Mouse (Mus musculus) Muller cell, postnatal 12 days (primary cell): Measurements from ENCODE around the gene Tmsb10.
A peak's percentile ranks its signal among the peaks of the same experiment; 100 is the strongest.

ENCODE experiments used
- DNase-seq: peaks from one replicate; pipeline ENCODE4 v3.0.0-alpha.2; 2015; ENCODE audit errors: inconsistent ontology term

Gene Tmsb10

GRCm38 (mm10) chr6:72956199-72957092 lies 2.1 kb downstream of the Tmsb10 start:
- peak; percentile 67 for DNase-seq

- DNase-seq: peak; percentile 15
These were observed 2.9 kb downstream of the Tmsb10 start for GRCm38 (mm10) chr6:72955517-72956198.

- no peak for DNase-seq
These were observed 3.8 kb downstream of the Tmsb10 start for GRCm38 (mm10) chr6:72954786-72955185.

- no peak for DNase-seq
These were observed 5.6 kb downstream of the Tmsb10 start for GRCm38 (mm10) chr6:72952967-72953366.

- DNase-seq: no peak
These were observed 6.3 kb downstream of the Tmsb10 start for GRCm38 (mm10) chr6:72952221-72952620.

GRCm38 (mm10) chr6:72949161-72949756 lies 9.3 kb downstream of the Tmsb10 start:
- no peak for DNase-seq

- DNase-seq: no peak
These were observed 10.2 kb downstream of the Tmsb10 start for GRCm38 (mm10) chr6:72948392-72948791.

GRCm38 (mm10) chr6:72947960-72948359 lies 10.6 kb downstream of the Tmsb10 start:
- DNase-seq: no peak

- peak; percentile 38 for DNase-seq
These were observed 18.1 kb downstream of the Tmsb10 start for GRCm38 (mm10) chr6:72940493-72940892.

- no peak for DNase-seq
These were observed 20.7 kb downstream of the Tmsb10 start for GRCm38 (mm10) chr6:72937859-72938258.

GRCm38 (mm10) chr6:72937430-72937829 lies 21.1 kb downstream of the Tmsb10 start:
- DNase-seq: no peak

GRCm38 (mm10) chr6:72932955-72933354 lies 25.6 kb downstream of the Tmsb10 start:
- DNase-seq: no peak

- no peak for DNase-seq
These were observed 27.0 kb downstream of the Tmsb10 start for GRCm38 (mm10) chr6:72931533-72931932.

GRCm38 (mm10) chr6:72929795-72930398 lies 28.7 kb downstream of the Tmsb10 start:
- no peak for DNase-seq

GRCm38 (mm10) chr6:72926755-72927482 lies 31.6 kb downstream of the Tmsb10 start:
- peak; percentile 98 for DNase-seq

GRCm38 (mm10) chr6:72926031-72926430 lies 32.5 kb downstream of the Tmsb10 start:
- no peak for DNase-seq

GRCm38 (mm10) chr6:72923381-72923780 lies 35.2 kb downstream of the Tmsb10 start:
- DNase-seq: no peak

GRCm38 (mm10) chr6:72921081-72921480 lies 37.5 kb downstream of the Tmsb10 start:
- DNase-seq: no peak

- DNase-seq: no peak
These were observed 40.0 kb downstream of the Tmsb10 start for GRCm38 (mm10) chr6:72918510-72919033.

- DNase-seq: no peak
These were observed 42.2 kb downstream of the Tmsb10 start for GRCm38 (mm10) chr6:72916330-72916729.

- DNase-seq: no peak
These were observed 44.3 kb downstream of the Tmsb10 start for GRCm38 (mm10) chr6:72914087-72914749.
